Mouse (Mus musculus) forebrain, embryonic 16.5 days (tissue): ENCODE measurements around the gene Crat. TPM values are rescaled to one million over a fixed set of nuclear protein-coding genes. Genes with fewer than 3 reads are reported as not detected.

ENCODE experiments used
- ATAC-seq: fragments of 200-750 bp; cut with Nextera tagmentation; 2 replicates; pipeline ENCODE4 v1.8.0; 2017; ENCODE audit warnings: mild to moderate bottlenecking, moderate library complexity
- H3K27ac ChIP-seq: fragments of 300-500 bp; sonication (generic); 2 replicates; pipeline ENCODE4 v1.5.1; 2014; ENCODE audit warnings: low read length, control low read depth
- H3K27me3 ChIP-seq: fragments of 300-500 bp; sonication (generic); replicated peaks from 2 replicates; pipeline ENCODE4 v1.6.1; 2014; ENCODE audit warnings: low read length; ENCODE audit not compliant: control insufficient read depth, insufficient read depth
- H3K36me3 ChIP-seq: fragments of 300-500 bp; sonication (generic); 2 replicates; pipeline ENCODE4 v1.6.1; 2014; ENCODE audit not compliant: control insufficient read depth, insufficient read depth
- H3K4me1 ChIP-seq: fragments of 300-500 bp; sonication (generic); replicated peaks from 2 replicates; pipeline ENCODE4 v1.6.1; 2014; ENCODE audit warnings: low read length; ENCODE audit not compliant: control insufficient read depth, insufficient read depth
- H3K4me2 ChIP-seq: fragments of 300-500 bp; sonication (generic); 2 replicates; pipeline ENCODE4 v1.6.1; 2014; ENCODE audit warnings: mild to moderate bottlenecking, low read length, control low read depth
- H3K4me3 ChIP-seq: fragments of 300-500 bp; sonication (generic); replicated peaks from 2 replicates; pipeline ENCODE4 v1.5.1; 2014; ENCODE audit warnings: mild to moderate bottlenecking, low read length, control low read depth
- H3K9ac ChIP-seq: fragments of 300-500 bp; sonication (generic); replicated peaks from 2 replicates; pipeline ENCODE4 v1.6.1; 2014; ENCODE audit warnings: low read depth, low read length, control low read depth
- H3K9me3 ChIP-seq: fragments of 300-500 bp; sonication (generic); 2 replicates; pipeline ENCODE4 v1.6.1; 2016; ENCODE audit warnings: low read length; ENCODE audit not compliant: control insufficient read depth
- WGBS: fragments of 180-500 bp; shearing (Covaris S2); extraction: QIAGEN DNeasy Blood & Tissue Kit; methylation state at CpG from one replicate; pipeline ENCODE4 v1.1.7; 2014; 5-methylcytosine and 5-hydroxymethylcytosine counted together
- polyA plus RNA-seq: library from polyadenylated mRNA; unstranded; fragments of >200 nt; fragmentation: Nextera tagmentation; extraction: Ambion mirVana; gene quantifications from 2 replicates; pipeline ENCODE4 v1.2.1, GENCODE M21; 2015

Gene Crat
- polyA plus RNA-seq, 1 experiment from 2014 or later: 21.3 TPM

DNA sequence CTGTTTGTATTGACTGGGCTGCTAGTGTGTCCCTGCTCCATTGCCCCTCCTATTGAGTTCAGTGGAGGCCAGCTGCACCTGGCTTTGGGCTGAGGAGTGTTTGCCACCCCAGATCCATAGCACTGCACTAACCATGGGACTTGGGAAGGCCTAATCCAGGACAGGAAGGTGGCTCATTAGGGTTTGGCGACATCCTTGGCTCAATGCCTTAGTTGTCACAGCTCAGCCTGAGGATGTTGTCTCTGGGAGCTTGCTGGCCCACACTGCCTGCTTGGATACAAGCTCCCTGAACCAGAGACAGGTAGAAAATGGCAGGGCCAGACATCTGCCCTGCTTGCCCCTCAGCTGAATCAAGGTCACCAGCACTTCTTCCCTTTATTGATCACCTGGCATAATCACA, 14.0 kb downstream of the Crat start:
- Histone ChIP-seq H3K4me3 (no peak overlapping the region), H3K36me3 (peaks cover 16% of the 10 kb centered on the region), H3K9ac (no peak overlapping the region), H3K4me2 (no peak overlapping the region), H3K27ac (no peak overlapping the region), H3K27me3 (no peaks in the 10 kb centered on the region), H3K4me1 (peaks cover 17% of the 10 kb centered on the region), H3K9me3 (no peaks in the 10 kb centered on the region)
- WGBS: 78% methylated on average over 1 of the region's 1 CpGs
- no peak for ATAC-seq

DNA sequence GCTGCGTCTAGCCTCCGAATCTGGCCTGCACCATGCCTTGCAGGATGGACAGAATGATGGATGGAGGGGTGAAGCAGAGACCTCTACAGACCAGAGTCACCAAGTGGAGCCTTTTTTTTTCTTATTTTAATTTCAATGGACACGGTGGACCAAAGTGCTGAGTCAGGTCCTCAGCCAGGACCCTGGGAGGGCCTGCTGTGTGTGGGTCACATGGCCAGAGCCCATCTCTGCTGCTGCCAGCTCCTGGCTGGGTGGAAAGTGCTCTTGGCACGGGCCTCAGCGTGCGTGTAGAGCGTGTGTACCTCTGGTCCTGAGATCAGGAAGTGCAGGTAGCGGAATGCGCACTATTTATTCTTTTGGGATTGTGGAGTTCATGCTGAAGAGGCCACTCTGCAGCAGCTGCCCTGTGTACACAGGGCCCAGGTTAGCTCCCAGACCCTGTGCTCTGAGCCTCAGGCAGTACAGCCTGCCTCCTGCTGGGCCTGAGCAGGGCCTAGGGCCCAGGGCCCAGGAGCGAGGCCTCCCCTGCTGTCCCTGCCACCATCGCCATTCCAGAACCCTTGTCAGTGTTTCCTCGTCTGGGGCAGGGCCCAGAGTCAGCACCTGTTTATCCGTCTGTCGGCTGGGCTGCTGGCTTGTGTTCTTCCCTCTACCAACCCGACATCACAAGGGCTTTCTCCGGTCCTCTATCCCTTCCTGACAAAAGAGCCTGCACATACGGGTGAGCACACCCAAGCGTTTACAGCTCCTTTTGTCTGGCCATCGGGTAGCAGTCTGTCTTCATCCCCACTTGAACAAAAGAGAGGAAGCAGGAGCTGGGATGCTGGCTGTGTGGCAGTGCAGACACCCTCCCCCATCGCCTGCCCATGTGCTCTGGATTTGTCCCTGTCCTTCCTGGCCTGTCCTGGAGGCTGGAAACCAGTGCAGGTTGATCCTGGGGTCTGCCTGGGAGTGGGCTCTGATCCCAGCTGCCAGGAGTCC, 16.1 kb downstream of the Crat start:
- no peak overlapping the region for H3K4me3 ChIP-seq
- H3K9ac ChIP-seq: peak overlapping the region; percentile 48
- no peaks in the 10 kb centered on the region for H3K9me3 ChIP-seq
- H3K36me3 ChIP-seq: peaks cover 10% of the 10 kb centered on the region
- H3K4me2 ChIP-seq: no peak overlapping the region
- 15% methylated on average over 20 of the region's 20 CpGs for WGBS
- peak overlapping the region; percentile 91 for H3K27ac ChIP-seq
- ATAC-seq: peak; percentile 68
- H3K27me3 ChIP-seq: no peaks in the 10 kb centered on the region
- peaks cover 17% of the 10 kb centered on the region for H3K4me1 ChIP-seq

DNA sequence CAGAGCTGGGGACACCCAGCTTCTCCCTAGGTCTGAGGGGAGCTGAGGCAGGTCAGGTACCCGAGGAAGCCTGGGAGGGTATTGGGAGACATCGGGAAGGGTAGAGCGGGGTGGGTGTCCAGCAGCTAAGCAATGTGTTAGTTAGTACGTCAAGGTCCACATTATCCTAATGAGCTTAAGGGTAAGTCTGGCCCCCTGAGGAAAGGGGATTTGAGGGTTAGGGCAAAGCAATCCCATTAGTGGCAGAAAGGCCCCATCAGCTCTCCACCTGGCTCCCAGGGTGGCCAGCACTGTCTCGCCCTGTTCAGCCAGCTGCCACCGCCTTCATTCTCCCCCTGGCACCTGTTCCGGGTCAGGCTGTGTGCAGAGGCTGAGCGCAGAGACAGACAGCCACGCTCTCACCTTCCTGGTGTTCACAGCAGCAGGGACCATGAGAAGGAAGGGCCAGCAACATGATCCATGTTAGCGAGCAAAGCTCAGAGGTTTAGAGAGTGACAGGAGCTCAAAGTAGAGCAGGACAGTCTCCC, 17.6 kb downstream of the Crat start:
- Histone ChIP-seq H3K9me3 (no peaks in the 10 kb centered on the region), H3K27ac (no peak overlapping the region), H3K9ac (no peak overlapping the region), H3K4me1 (peaks cover 27% of the 10 kb centered on the region), H3K4me2 (no peak overlapping the region), H3K4me3 (no peak overlapping the region), H3K36me3 (peaks cover 7% of the 10 kb centered on the region), H3K27me3 (no peaks in the 10 kb centered on the region)
- 56% methylated on average over 10 of the region's 10 CpGs for WGBS
- ATAC-seq: no peak

DNA sequence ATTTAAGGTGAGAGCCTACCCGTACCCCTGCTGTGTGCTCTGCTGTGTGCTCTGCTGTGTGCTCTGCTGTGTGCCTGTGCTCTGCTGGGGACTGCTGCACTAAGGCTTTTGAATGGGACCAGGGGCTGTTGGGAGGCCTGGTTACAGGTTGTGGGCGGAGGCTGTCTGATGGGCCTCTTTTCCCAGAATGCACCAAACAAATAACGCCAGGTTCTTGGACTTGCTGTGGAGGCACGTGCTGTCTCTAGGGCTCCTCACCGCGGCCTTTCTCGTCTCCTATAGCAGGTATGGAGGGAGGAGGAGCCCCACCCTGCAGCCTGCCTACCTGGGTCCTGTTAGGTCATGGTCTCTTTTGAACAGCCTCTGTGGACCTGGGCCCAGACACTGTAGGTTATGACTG, 19.4 kb downstream of the Crat start:
- Histone ChIP-seq H3K4me3 (no peak overlapping the region), H3K27me3 (no peaks in the 10 kb centered on the region), H3K4me1 (peaks cover 32% of the 10 kb centered on the region), H3K9ac (no peak overlapping the region), H3K36me3 (peaks cover 4% of the 10 kb centered on the region), H3K4me2 (no peak overlapping the region), H3K9me3 (no peaks in the 10 kb centered on the region), H3K27ac (no peak overlapping the region)
- no peak for ATAC-seq
- 87% methylated on average over 7 of the region's 7 CpGs for WGBS

DNA sequence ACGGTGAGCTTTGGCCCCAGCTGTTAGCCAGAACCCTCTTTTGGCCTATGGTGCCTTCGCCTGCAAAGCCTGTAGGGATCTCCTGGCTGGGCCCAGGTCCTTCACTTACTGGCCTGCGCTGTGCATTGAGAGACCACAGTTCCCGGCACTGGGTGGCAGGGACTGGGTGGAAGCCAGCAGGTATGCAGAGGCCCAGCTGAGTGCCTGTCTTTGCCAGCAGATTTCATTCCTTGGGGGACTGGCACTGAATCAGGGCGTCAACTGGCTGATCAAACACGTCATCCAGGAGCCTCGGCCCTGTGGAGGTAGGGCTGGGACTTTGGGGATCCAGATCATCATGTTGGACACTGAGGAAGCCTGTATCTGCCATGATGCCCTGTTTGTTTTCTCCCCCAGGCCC, 19.9 kb downstream of the Crat start:
- no peak overlapping the region for H3K9ac ChIP-seq
- H3K4me1 ChIP-seq: peaks cover 31% of the 10 kb centered on the region
- no peak overlapping the region for H3K4me2 ChIP-seq
- no peak overlapping the region for H3K4me3 ChIP-seq
- H3K27me3 ChIP-seq: no peaks in the 10 kb centered on the region
- 82% methylated on average over 7 of the region's 7 CpGs for WGBS
- ATAC-seq: no peak
- H3K27ac ChIP-seq: no peak overlapping the region
- H3K9me3 ChIP-seq: no peaks in the 10 kb centered on the region
- peaks cover 3% of the 10 kb centered on the region for H3K36me3 ChIP-seq

DNA sequence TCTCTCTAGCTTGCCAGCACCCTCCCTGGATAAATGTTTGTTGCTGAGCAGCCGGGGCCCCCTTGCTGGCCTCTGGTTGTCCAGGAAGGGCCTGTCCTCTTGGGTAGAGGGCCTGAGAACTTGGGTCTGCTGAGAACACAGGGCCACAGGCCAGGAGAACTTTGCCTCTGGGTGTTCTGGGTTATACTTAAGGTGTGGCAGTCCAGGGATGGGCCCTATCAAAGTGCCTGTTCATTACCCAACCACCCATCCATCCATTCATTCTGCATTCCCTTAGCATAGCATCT, 22.3 kb downstream of the Crat start:
- H3K27me3 ChIP-seq: no peaks in the 10 kb centered on the region
- peak overlapping the region; percentile 99 for H3K4me2 ChIP-seq
- 80% methylated on average over 1 of the region's 1 CpGs for WGBS
- peaks cover 16% of the 10 kb centered on the region for H3K4me1 ChIP-seq
- H3K9ac ChIP-seq: peak overlapping the region; percentile 83
- H3K36me3 ChIP-seq: peaks cover 2% of the 10 kb centered on the region
- ATAC-seq: no peak
- H3K27ac ChIP-seq: no peak overlapping the region
- no peaks in the 10 kb centered on the region for H3K9me3 ChIP-seq
- peak overlapping the region; percentile 95 for H3K4me3 ChIP-seq

DNA sequence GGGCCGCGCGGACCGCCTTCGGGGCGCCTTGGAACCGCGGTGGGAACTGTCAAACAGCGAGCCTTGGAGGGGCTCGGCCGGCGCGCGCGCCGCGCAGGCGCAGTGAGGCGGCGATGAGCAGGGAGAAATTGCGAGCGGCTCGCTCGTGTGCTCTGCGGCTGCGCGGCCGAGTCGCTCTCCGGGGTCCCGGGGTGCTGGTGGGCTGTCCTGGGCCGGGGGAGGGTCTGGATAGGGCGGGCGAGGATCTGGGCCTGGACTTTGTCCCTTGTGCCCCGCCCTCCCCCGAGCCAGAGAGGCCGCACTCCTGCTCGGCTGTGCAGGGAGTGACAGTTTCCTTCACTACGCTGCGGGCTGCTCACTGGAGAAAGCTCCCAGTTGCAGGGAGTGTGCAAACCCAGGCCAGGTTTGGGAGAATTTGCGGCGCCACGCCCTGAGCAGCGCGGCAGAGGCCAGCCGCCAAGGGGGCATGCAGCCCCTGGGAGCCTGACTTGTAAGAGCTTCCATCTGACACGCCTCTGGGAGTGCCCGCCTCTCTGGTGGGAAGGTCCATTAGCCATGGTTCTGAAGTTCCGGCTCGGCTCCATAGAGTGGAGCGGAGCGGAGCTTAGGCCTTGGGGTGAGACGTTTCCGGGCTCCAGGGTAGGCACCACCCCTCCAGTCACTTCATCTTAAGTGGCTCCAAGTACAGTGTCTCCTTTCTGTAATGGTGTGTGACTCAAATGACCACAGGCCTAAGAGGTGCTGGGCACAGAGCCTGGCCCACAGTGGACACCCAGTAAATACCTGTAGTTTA, 22.8 kb downstream of the Crat start:
- Histone ChIP-seq H3K9ac (peak overlapping the region; percentile 83), H3K9me3 (no peaks in the 10 kb centered on the region)

DNA sequence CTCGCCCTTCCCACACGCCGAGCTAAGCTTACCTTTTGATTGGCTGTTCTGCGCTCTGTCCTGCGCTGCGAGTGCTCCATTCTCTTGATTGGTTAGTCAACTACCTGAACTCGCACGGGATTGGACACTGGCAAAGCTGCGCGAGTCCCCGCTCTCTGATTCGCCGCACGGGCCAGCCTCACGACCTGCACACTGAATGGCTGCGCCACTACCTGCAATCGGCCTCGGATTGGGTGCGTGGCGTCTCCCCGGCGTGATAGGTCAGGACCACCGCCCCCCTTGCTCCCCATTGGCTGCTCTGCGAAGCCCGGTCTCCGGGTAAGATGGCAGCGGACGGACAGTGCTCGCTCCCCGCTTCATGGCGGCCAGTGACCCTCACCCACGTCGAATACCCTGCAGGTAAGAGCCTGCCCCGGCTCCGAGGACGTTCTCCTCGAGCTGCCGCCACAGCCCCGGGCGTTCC, 23.5 kb downstream of the Crat start, which contains the start of gene Dolpp1:
Gene Dolpp1 (plus strand): TSS at position 141 of the 463 bp plus-strand sequence.
- H3K36me3 ChIP-seq: peaks cover 2% of the 10 kb centered on the region
- peak; percentile 99 for ATAC-seq
- peaks cover 16% of the 10 kb centered on the region for H3K4me1 ChIP-seq
- peak within 1 kb of the TSS; percentile 95 for H3K4me3 ChIP-seq
- H3K27ac ChIP-seq: peak within 1 kb of the TSS; percentile 96
- no peaks in the 10 kb centered on the region for H3K9me3 ChIP-seq
- under 1% methylated on average over 40 of the region's 40 CpGs for WGBS
- H3K9ac ChIP-seq: peak within 1 kb of the TSS; percentile 83
- peak within 1 kb of the TSS; percentile 99 for H3K4me2 ChIP-seq
- H3K27me3 ChIP-seq: no peaks in the 10 kb centered on the region

More for the DNA sequence above, 22.8 kb downstream of the Crat start:
- Histone ChIP-seq H3K4me2 (peak overlapping the region; percentile 99), H3K27me3 (no peaks in the 10 kb centered on the region), H3K4me1 (peaks cover 16% of the 10 kb centered on the region), H3K27ac (peak overlapping the region; percentile 96), H3K4me3 (peak overlapping the region; percentile 95), H3K36me3 (peaks cover 2% of the 10 kb centered on the region)
- WGBS: under 1% methylated on average over 54 of the region's 54 CpGs
- ATAC-seq: peak; percentile 80

DNA sequence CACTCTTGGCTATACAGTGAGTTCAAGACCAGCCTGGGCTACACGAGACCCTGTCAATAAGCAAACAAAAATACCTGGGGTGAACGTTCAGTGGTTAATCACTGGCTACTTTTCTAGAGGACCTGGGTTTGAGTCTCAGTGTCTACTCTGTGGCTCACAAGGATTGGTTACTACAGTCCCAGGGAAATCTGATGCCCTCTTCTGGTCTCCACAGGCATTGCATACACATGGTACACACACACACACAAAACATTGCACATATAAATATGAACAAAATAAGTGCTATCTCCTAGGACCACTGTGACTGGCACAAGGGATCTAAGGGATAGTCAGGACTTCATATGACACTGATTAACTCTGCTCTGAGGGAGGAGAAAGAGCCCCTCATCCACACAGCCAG, 26.6 kb downstream of the Crat start:
- no peaks in the 10 kb centered on the region for H3K9me3 ChIP-seq
- 94% methylated on average over 2 of the region's 2 CpGs for WGBS
- no peak overlapping the region for H3K4me3 ChIP-seq
- peaks cover 15% of the 10 kb centered on the region for H3K4me1 ChIP-seq
- H3K27ac ChIP-seq: no peak overlapping the region
- peaks cover 2% of the 10 kb centered on the region; the same call in 1 of the 2 replicates for H3K36me3 ChIP-seq
- H3K4me2 ChIP-seq: no peak overlapping the region
- no peak for ATAC-seq
- no peaks in the 10 kb centered on the region for H3K27me3 ChIP-seq
- H3K9ac ChIP-seq: no peak overlapping the region
